Mouse (Mus musculus) megakaryocyte progenitor cell, adult 5-6 weeks (primary cell): Measurements from ENCODE around the gene Slc22a22. TPM values are rescaled to one million over a fixed set of nuclear protein-coding genes. Genes with fewer than 3 reads are reported as not detected.

Source experiments
- ATAC-seq: replicated peaks from 2 replicates; pipeline ENCODE4 v1.8.0; 2016; ENCODE audit warnings: mild to moderate bottlenecking, moderate TSS enrichment, inconsistent platforms; ENCODE audit not compliant: poor library complexity
- total RNA-seq, 2 experiments: library from RNA; stranded (forward) in 1 of 2; stranded (reverse) in 1 of 2; fragments of 157-497, 149-512 nt in 1 of 2; fragments of 200-1000 nt in 1 of 2; gene quantifications; 2 replicates each; pipeline versions ENCODE4 v1.2.3 to v1.2.4; 2015 to 2017

The Slc22a22 gene
- total RNA-seq (2015) = not detected in 2 replicates
- not detected in 2 replicates for total RNA-seq (2017)

GRCm38 (mm10) chr15:57477525-57477924, at the start of gene Slc22a22:
Slc22a22 (minus strand) TSS chr15:57477625.
- ATAC-seq = no peak

GRCm38 (mm10) chr15:57523510-57524298, 46.3 kb upstream of the Slc22a22 start:
- no peak for ATAC-seq

GRCm38 (mm10) chr15:57522160-57522559, 44.7 kb upstream of the Slc22a22 start:
- ATAC-seq = no peak

- ATAC-seq = no peak
Observed at GRCm38 (mm10) chr15:57509185-57510172, 32.1 kb upstream of the Slc22a22 start.

GRCm38 (mm10) chr15:57508242-57509184, 31.1 kb upstream of the Slc22a22 start:
- peak; percentile 83 for ATAC-seq

- ATAC-seq = no peak
Observed at GRCm38 (mm10) chr15:57504126-57504705, 26.8 kb upstream of the Slc22a22 start.

- no peak for ATAC-seq
Observed at GRCm38 (mm10) chr15:57503656-57504055, 26.2 kb upstream of the Slc22a22 start.

GRCm38 (mm10) chr15:57501559-57501958, 24.1 kb upstream of the Slc22a22 start:
- no peak for ATAC-seq

GRCm38 (mm10) chr15:57496106-57496505, 18.7 kb upstream of the Slc22a22 start:
- ATAC-seq = no peak

- ATAC-seq = no peak
Observed at GRCm38 (mm10) chr15:57482509-57482908, 5.1 kb upstream of the Slc22a22 start.

GRCm38 (mm10) chr15:57471648-57472047, 5.8 kb downstream of the Slc22a22 start:
- no peak for ATAC-seq

- no peak for ATAC-seq
Observed at GRCm38 (mm10) chr15:57465996-57466395, 11.4 kb downstream of the Slc22a22 start.

GRCm38 (mm10) chr15:57465061-57465460, 12.4 kb downstream of the Slc22a22 start:
- ATAC-seq = no peak

GRCm38 (mm10) chr15:57464066-57464465, 13.4 kb downstream of the Slc22a22 start:
- no peak for ATAC-seq

GRCm38 (mm10) chr15:57461284-57461683, 16.1 kb downstream of the Slc22a22 start:
- ATAC-seq = no peak

GRCm38 (mm10) chr15:57457374-57457773, 20.1 kb downstream of the Slc22a22 start:
- ATAC-seq = no peak

GRCm38 (mm10) chr15:57434710-57435404, 42.6 kb downstream of the Slc22a22 start:
- no peak for ATAC-seq

GRCm38 (mm10) chr15:57408498-57408897, 68.9 kb downstream of the Slc22a22 start:
- no peak for ATAC-seq

- ATAC-seq = no peak
Observed at GRCm38 (mm10) chr15:57398439-57399148, 78.8 kb downstream of the Slc22a22 start.
